Mouse (Mus musculus) frontal cortex, postnatal 36 days (tissue): Measurements from ENCODE around the gene Lrrc15.

Source experiments
- DNase-seq, 2 experiments: peaks; one replicate each; pipeline ENCODE4 v3.0.0; 2022; ENCODE audit warnings: low spot score in 2 of 2

The Lrrc15 gene

GRCm38 (mm10) chr16:30278406-30278805 lies 4.7 kb downstream of the Lrrc15 start:
- no peak for DNase-seq

- DNase-seq, result no peak
Measured at GRCm38 (mm10) chr16:30275558-30276340, 7.3 kb downstream of the Lrrc15 start.

GRCm38 (mm10) chr16:30273065-30273464 lies 10.0 kb downstream of the Lrrc15 start:
- DNase-seq, result peak; percentile 19 to 22

- DNase-seq, result peak in 1 of 2 experiments; percentile 37
Measured at GRCm38 (mm10) chr16:30271941-30272595, 11.0 kb downstream of the Lrrc15 start.

GRCm38 (mm10) chr16:30271223-30271761 lies 11.8 kb downstream of the Lrrc15 start:
- no peak for DNase-seq

GRCm38 (mm10) chr16:30267359-30267758 lies 15.7 kb downstream of the Lrrc15 start, which contains the start of gene Cpn2:
Gene Cpn2 (minus strand): TSS chr16:30267499.
- no peak for DNase-seq

- no peak for DNase-seq
Measured at GRCm38 (mm10) chr16:30266561-30266960, 16.5 kb downstream of the Lrrc15 start.

- no peak for DNase-seq
Measured at GRCm38 (mm10) chr16:30265611-30266010, 17.4 kb downstream of the Lrrc15 start.

GRCm38 (mm10) chr16:30263156-30263555 lies 19.9 kb downstream of the Lrrc15 start:
- DNase-seq, result no peak

- DNase-seq, result peak; percentile 53 to 56
Measured at GRCm38 (mm10) chr16:30262664-30263063, 20.4 kb downstream of the Lrrc15 start.

GRCm38 (mm10) chr16:30262157-30262556 lies 20.9 kb downstream of the Lrrc15 start:
- DNase-seq, result no peak

GRCm38 (mm10) chr16:30261341-30261740 lies 21.7 kb downstream of the Lrrc15 start:
- no peak for DNase-seq

- no peak for DNase-seq
Measured at GRCm38 (mm10) chr16:30260012-30260635, 22.9 kb downstream of the Lrrc15 start.

GRCm38 (mm10) chr16:30259444-30259843 lies 23.6 kb downstream of the Lrrc15 start:
- no peak for DNase-seq

GRCm38 (mm10) chr16:30258441-30258840 lies 24.6 kb downstream of the Lrrc15 start:
- no peak for DNase-seq

- DNase-seq, result no peak
Measured at GRCm38 (mm10) chr16:30257718-30258117, 25.3 kb downstream of the Lrrc15 start.

GRCm38 (mm10) chr16:30255061-30255460 lies 28.0 kb downstream of the Lrrc15 start:
- no peak for DNase-seq

- no peak for DNase-seq
Measured at GRCm38 (mm10) chr16:30253900-30254299, 29.2 kb downstream of the Lrrc15 start.

- DNase-seq, result no peak
Measured at GRCm38 (mm10) chr16:30253374-30253773, 29.7 kb downstream of the Lrrc15 start.

GRCm38 (mm10) chr16:30252003-30252418 lies 31.0 kb downstream of the Lrrc15 start:
- DNase-seq, result peak; percentile 79 to 80

GRCm38 (mm10) chr16:30244037-30244700 lies 38.9 kb downstream of the Lrrc15 start:
- no peak for DNase-seq

- no peak for DNase-seq
Measured at GRCm38 (mm10) chr16:30241623-30242022, 41.4 kb downstream of the Lrrc15 start.
